Mouse (Mus musculus): ENCODE data around the gene Gen1. TPM values are rescaled to one million over a fixed set of nuclear protein-coding genes. Genes with fewer than 3 reads are reported as not detected.

Gen1 gene
- polyA plus RNA-seq, 1 experiment from 2014 or later = 5.5 TPM

DNA sequence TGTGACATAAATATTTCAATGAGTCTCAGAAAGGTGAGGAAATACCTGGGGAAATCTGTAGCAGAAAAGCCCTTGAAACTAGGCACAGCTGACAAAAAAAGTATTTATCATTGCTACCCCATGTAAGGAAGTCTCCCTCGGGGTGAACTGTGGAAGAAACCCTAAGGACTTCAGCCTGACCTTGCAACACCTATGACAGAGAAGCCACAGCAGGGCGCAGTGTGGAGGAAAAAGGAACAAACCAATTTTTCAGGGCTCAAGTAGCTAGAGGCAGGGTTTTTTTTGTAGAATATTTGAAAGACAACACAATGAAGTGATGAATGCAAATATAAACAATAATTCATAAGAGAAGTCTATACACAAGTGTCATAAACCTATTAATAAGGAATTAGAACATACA is 29.6 kb downstream of the Gen1 start:
- Histone ChIP-seq H3K27me3 (ENCODE audit: control insufficient read depth, insufficient read depth, low read length) (no peaks in the 10 kb centered on the region), H3K36me3 (ENCODE audit: control insufficient read depth, insufficient read depth) (no peaks in the 10 kb centered on the region), H3K27ac (ENCODE audit: low read length) (no peak overlapping the region), H3K9me3 (replicated peaks; ENCODE audit: control insufficient read depth, low read length) (no peaks in the 10 kb centered on the region), H3K4me3 (ENCODE audit: low read length) (no peak overlapping the region), H3K4me1 (ENCODE audit: control insufficient read depth, insufficient read depth, low read length) (no peaks in the 10 kb centered on the region), H3K4me2 (ENCODE audit: low read depth, low read length) (no peak overlapping the region), H3K9ac (ENCODE audit: low read length) (no peak overlapping the region)
- ATAC-seq (replicated peaks; ENCODE audit: extremely low read depth, insufficient read depth, low FRiP score) = no peak
- 54% methylated on average over 2 of the region's 2 CpGs for WGBS

GRCm38 (mm10) chr12:11230267-11230666 is 35.3 kb downstream of the Gen1 start:
- no peaks in the 10 kb centered on the region for H3K9me3 ChIP-seq (replicated peaks; ENCODE audit: control insufficient read depth, low read length)
- no peak for ATAC-seq (replicated peaks; ENCODE audit: extremely low read depth, insufficient read depth, low FRiP score)
- no peak overlapping the region for H3K4me2 ChIP-seq (ENCODE audit: low read depth, low read length)
- no peaks in the 10 kb centered on the region for H3K36me3 ChIP-seq (ENCODE audit: control insufficient read depth, insufficient read depth)
- no peaks in the 10 kb centered on the region for H3K27me3 ChIP-seq (ENCODE audit: control insufficient read depth, insufficient read depth, low read length)
- WGBS = 51% methylated on average over 2 of the region's 2 CpGs
- peaks cover 8% of the 10 kb centered on the region for H3K4me1 ChIP-seq (ENCODE audit: control insufficient read depth, insufficient read depth, low read length)
- H3K9ac ChIP-seq (ENCODE audit: low read length) = no peak overlapping the region
- no peak overlapping the region for H3K27ac ChIP-seq (ENCODE audit: low read length)
- H3K4me3 ChIP-seq (ENCODE audit: low read length) = no peak overlapping the region

GRCm38 (mm10) chr12:11226529-11227268 is 38.9 kb downstream of the Gen1 start:
- no peaks in the 10 kb centered on the region for H3K36me3 ChIP-seq (ENCODE audit: control insufficient read depth, insufficient read depth)
- no peaks in the 10 kb centered on the region for H3K27me3 ChIP-seq (ENCODE audit: control insufficient read depth, insufficient read depth, low read length)
- WGBS = 43% methylated on average over 5 of the region's 5 CpGs
- H3K4me1 ChIP-seq (ENCODE audit: control insufficient read depth, insufficient read depth, low read length) = peaks cover 20% of the 10 kb centered on the region
- no peak overlapping the region for H3K4me2 ChIP-seq (ENCODE audit: low read depth, low read length)
- H3K9ac ChIP-seq (ENCODE audit: low read length) = 0 out of 2 replicates have a peak overlapping the region, but pooled peaks have one; percentile 17
- H3K27ac ChIP-seq (ENCODE audit: low read length) = peak overlapping the region; percentile 52
- no peaks in the 10 kb centered on the region for H3K9me3 ChIP-seq (replicated peaks; ENCODE audit: control insufficient read depth, low read length)
- ATAC-seq (replicated peaks; ENCODE audit: extremely low read depth, insufficient read depth, low FRiP score) = no peak
- no peak overlapping the region for H3K4me3 ChIP-seq (ENCODE audit: low read length)

DNA sequence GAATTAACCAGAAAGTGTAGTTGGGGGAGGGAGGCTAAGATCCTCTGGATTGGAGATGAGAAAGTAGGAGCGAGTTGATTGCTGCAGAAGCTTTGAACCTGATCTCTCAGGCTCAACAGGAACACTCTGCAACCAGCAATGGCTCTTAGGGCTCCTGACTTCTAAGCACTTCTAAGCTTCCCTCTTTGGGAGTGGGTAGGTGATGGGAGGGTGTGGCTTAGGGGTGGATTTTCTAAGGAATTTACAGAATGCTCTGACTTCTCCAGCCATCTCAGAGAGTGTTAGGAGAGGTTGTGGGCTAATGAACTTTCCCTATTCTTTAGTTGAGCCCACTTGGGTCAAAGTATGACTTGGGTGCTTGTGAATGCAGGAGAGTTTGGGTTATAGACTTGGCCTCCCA is 39.5 kb downstream of the Gen1 start:
- H3K9me3 ChIP-seq (replicated peaks; ENCODE audit: control insufficient read depth, low read length) = no peaks in the 10 kb centered on the region
- H3K36me3 ChIP-seq (ENCODE audit: control insufficient read depth, insufficient read depth) = no peaks in the 10 kb centered on the region
- no peak overlapping the region for H3K27ac ChIP-seq (ENCODE audit: low read length)
- H3K4me2 ChIP-seq (ENCODE audit: low read depth, low read length) = no peak overlapping the region
- WGBS = 80% methylated on average over 1 of the region's 1 CpGs
- H3K27me3 ChIP-seq (ENCODE audit: control insufficient read depth, insufficient read depth, low read length) = no peaks in the 10 kb centered on the region
- no peak overlapping the region for H3K9ac ChIP-seq (ENCODE audit: low read length)
- no peak for ATAC-seq (replicated peaks; ENCODE audit: extremely low read depth, insufficient read depth, low FRiP score)
- no peak overlapping the region for H3K4me3 ChIP-seq (ENCODE audit: low read length)
- H3K4me1 ChIP-seq (ENCODE audit: control insufficient read depth, insufficient read depth, low read length) = peaks cover 23% of the 10 kb centered on the region

GRCm38 (mm10) chr12:11224722-11225121 is 40.9 kb downstream of the Gen1 start:
- peak overlapping the region; percentile 24 for H3K4me3 ChIP-seq (ENCODE audit: low read length)
- H3K27me3 ChIP-seq (ENCODE audit: control insufficient read depth, insufficient read depth, low read length) = no peaks in the 10 kb centered on the region
- H3K36me3 ChIP-seq (ENCODE audit: control insufficient read depth, insufficient read depth) = no peaks in the 10 kb centered on the region
- H3K4me2 ChIP-seq (ENCODE audit: low read depth, low read length) = peak overlapping the region; percentile 60
- peak; percentile 76 for ATAC-seq (replicated peaks; ENCODE audit: extremely low read depth, insufficient read depth, low FRiP score)
- 10% methylated on average over 5 of the region's 5 CpGs for WGBS
- H3K9me3 ChIP-seq (replicated peaks; ENCODE audit: control insufficient read depth, low read length) = no peaks in the 10 kb centered on the region
- H3K27ac ChIP-seq (ENCODE audit: low read length) = peak overlapping the region; percentile 25; the same call in 1 of the 2 replicates
- H3K9ac ChIP-seq (ENCODE audit: low read length) = peak overlapping the region; percentile 46
- H3K4me1 ChIP-seq (ENCODE audit: control insufficient read depth, insufficient read depth, low read length) = peaks cover 23% of the 10 kb centered on the region

DNA sequence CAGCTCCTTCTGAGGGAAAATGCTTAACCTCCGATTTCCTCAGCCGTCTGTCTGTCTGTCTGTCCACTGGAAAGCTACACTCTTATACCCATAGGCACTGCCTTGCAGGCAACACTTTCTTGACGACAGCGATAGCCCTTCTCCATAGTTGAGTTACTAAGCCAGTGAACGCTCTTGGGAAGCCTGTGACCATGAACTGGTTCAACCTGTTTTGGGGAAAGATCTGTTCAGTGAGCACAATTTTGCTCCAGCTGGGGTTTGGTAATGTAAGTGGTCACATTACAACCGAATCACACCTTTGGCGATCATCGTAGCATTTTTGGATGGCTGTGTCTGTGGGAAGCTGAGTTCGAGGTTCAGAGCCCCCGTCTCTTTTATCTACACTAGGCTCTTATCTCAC is 42.5 kb downstream of the Gen1 start:
- Histone ChIP-seq H3K9me3 (replicated peaks; ENCODE audit: control insufficient read depth, low read length) (no peaks in the 10 kb centered on the region), H3K36me3 (ENCODE audit: control insufficient read depth, insufficient read depth) (no peaks in the 10 kb centered on the region), H3K4me2 (ENCODE audit: low read depth, low read length) (no peak overlapping the region), H3K27ac (ENCODE audit: low read length) (no peak overlapping the region), H3K4me3 (ENCODE audit: low read length) (no peak overlapping the region), H3K4me1 (ENCODE audit: control insufficient read depth, insufficient read depth, low read length) (peaks cover 23% of the 10 kb centered on the region), H3K9ac (ENCODE audit: low read length) (no peak overlapping the region), H3K27me3 (ENCODE audit: control insufficient read depth, insufficient read depth, low read length) (no peaks in the 10 kb centered on the region)
- no peak for ATAC-seq (replicated peaks; ENCODE audit: extremely low read depth, insufficient read depth, low FRiP score)
- 62% methylated on average over 10 of the region's 10 CpGs for WGBS

- Histone ChIP-seq H3K27ac (ENCODE audit: low read length) (no peak overlapping the region), H3K36me3 (ENCODE audit: control insufficient read depth, insufficient read depth) (no peaks in the 10 kb centered on the region), H3K9ac (ENCODE audit: low read length) (no peak overlapping the region), H3K9me3 (replicated peaks; ENCODE audit: control insufficient read depth, low read length) (no peaks in the 10 kb centered on the region), H3K27me3 (ENCODE audit: control insufficient read depth, insufficient read depth, low read length) (no peaks in the 10 kb centered on the region), H3K4me1 (ENCODE audit: control insufficient read depth, insufficient read depth, low read length) (peaks cover 23% of the 10 kb centered on the region), H3K4me2 (ENCODE audit: low read depth, low read length) (no peak overlapping the region), H3K4me3 (ENCODE audit: low read length) (no peak overlapping the region)
- no peak for ATAC-seq (replicated peaks; ENCODE audit: extremely low read depth, insufficient read depth, low FRiP score)
- WGBS = 62% methylated on average over 3 of the region's 3 CpGs
These were observed 43.0 kb downstream of the Gen1 start for GRCm38 (mm10) chr12:11222566-11222965.

DNA sequence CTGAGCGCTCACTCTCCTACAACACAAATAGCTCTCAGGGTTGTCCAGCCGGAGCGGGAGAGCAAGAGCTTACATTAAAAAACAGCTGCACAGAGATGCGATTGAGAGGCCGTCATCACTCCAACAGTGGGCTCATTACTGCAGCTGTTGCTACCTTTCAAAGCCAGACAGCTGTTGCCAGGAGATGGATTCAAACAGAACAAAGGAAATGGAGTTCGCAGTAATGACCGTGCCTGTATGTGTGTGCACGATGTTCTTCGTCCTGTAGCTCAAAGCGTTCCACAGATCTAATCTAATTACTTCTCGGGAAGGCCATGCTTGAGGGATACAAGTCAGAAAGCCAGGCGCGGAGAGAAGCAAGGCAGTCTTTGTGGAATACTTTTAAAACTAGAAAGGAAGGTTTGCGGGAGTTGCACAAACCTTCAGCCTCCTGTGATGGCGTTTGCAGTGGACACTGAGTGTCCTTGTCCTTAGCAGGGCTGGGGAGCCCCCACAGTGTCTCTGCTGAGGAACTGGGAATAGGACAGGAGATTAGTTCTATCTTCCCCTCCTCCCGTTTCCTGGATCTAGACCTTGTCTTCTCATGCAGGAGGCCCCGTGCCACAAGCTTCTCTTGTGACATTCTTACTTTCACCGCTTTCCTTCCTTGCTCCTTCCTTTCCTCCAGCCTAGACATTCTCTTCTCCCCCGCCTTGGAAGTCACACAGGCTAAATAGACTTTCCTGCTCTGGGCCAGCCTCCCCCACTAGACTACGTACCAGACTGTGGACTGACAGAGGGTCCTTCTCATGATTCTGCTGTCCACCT is 43.9 kb downstream of the Gen1 start:
- Histone ChIP-seq H3K4me1 (ENCODE audit: control insufficient read depth, insufficient read depth, low read length) (peaks cover 17% of the 10 kb centered on the region), H3K4me2 (ENCODE audit: low read depth, low read length) (peak overlapping the region; percentile 31), H3K36me3 (ENCODE audit: control insufficient read depth, insufficient read depth) (no peaks in the 10 kb centered on the region), H3K27me3 (ENCODE audit: control insufficient read depth, insufficient read depth, low read length) (no peaks in the 10 kb centered on the region), H3K9me3 (replicated peaks; ENCODE audit: control insufficient read depth, low read length) (no peaks in the 10 kb centered on the region), H3K4me3 (ENCODE audit: low read length) (no peak overlapping the region), H3K9ac (ENCODE audit: low read length) (peak overlapping the region; percentile 30; the same call in 1 of the 2 replicates), H3K27ac (ENCODE audit: low read length) (peak overlapping the region; percentile 76)
- 40% methylated on average over 20 of the region's 20 CpGs for WGBS
- ATAC-seq (replicated peaks; ENCODE audit: extremely low read depth, insufficient read depth, low FRiP score) = peak; percentile 71

DNA sequence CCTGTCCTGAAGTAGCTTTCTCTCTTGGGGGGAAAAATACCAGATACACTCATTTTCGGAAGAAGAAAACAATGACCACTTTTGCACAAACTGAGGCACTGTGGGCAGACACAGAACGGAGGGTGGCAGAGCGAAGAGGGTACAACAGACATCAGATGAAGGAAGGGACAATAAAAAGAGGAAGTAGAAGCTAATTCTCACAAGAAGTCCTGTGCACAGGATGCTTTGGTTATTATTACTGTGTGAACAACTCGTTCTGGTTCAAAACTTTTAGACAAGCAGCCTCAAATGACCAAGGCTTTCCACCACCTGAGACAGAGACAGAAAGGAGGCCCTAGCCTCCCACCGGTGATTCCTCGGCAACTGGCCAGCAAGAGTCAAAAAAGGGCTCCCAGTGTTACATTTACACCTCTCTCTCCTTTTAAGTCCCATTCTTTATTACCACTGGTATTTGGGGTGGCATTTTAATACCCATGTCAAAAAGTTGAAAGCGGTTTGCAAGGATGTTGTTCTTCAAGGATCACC is 47.8 kb downstream of the Gen1 start:
- WGBS = 79% methylated on average over 7 of the region's 7 CpGs
- H3K4me2 ChIP-seq (ENCODE audit: low read depth, low read length) = no peak overlapping the region

More for the DNA sequence above, 47.8 kb downstream of the Gen1 start:
- H3K27ac ChIP-seq (ENCODE audit: low read length) = no peak overlapping the region
- H3K36me3 ChIP-seq (ENCODE audit: control insufficient read depth, insufficient read depth) = no peaks in the 10 kb centered on the region
- no peak for ATAC-seq (replicated peaks; ENCODE audit: extremely low read depth, insufficient read depth, low FRiP score)
- H3K9ac ChIP-seq (ENCODE audit: low read length) = no peak overlapping the region
- H3K9me3 ChIP-seq (replicated peaks; ENCODE audit: control insufficient read depth, low read length) = no peaks in the 10 kb centered on the region
- no peak overlapping the region for H3K4me3 ChIP-seq (ENCODE audit: low read length)
- peaks cover 9% of the 10 kb centered on the region for H3K4me1 ChIP-seq (ENCODE audit: control insufficient read depth, insufficient read depth, low read length)
- H3K27me3 ChIP-seq (ENCODE audit: control insufficient read depth, insufficient read depth, low read length) = no peaks in the 10 kb centered on the region

Data from heart, embryonic 16.5 days (tissue).